Mouse (Mus musculus) small intestine, adult 10 weeks (tissue): ENCODE measurements around the gene Cdc25a. TPM values are rescaled to one million over a fixed set of nuclear protein-coding genes. Genes with fewer than 3 reads are reported as not detected.

Source experiments
- polyA plus RNA-seq: library from polyadenylated mRNA; stranded (reverse); fragments of 350-450 nt; fragmentation: Illumina TruSeq; extraction: RNeasy Lipid Tissue Mini Kit (QIAGEN cat#74804); gene quantifications from one replicate; pipeline ENCODE4 v1.2.3, GENCODE M21; 2014; ENCODE audit warnings: low replicate concordance

The Cdc25a gene
- 54.8 TPM for polyA plus RNA-seq

GRCm38 (mm10) chr9:109874797-109875691 lies at the start of gene Cdc25a:
Cdc25a (plus strand) TSS chr9:109875579.

GRCm38 (mm10) chr9:109832391-109833087 lies 42.8 kb upstream of the Cdc25a start, which contains the start of gene Nme6:
Nme6 (plus strand) TSS chr9:109832749.

GRCm38 (mm10) chr9:109849312-109849758 lies 26.0 kb upstream of the Cdc25a start, which contains the start of gene Camp:
Camp (minus strand) TSS chr9:109849617.

GRCm38 (mm10) chr9:109931257-109932171 lies 56.1 kb downstream of the Cdc25a start, which contains the start of gene Map4:
Map4 (plus strand) TSS chr9:109931460.

Other genes with a start within 250 kb of the Cdc25a start
- gene Fbxw24, start 249.5 kb upstream of the Cdc25a start, polyA plus RNA-seq: not detected
- gene Fbxw25, start 210.9 kb upstream of the Cdc25a start, polyA plus RNA-seq: not detected
- gene Fbxw18, start 172.9 kb upstream of the Cdc25a start, polyA plus RNA-seq: not detected
- not detected for gene Fbxw26, start 129.5 kb upstream of the Cdc25a start, polyA plus RNA-seq
- not detected for gene Fbxw27, start 84.9 kb upstream of the Cdc25a start, polyA plus RNA-seq
- gene Spink8, start 63.3 kb upstream of the Cdc25a start, polyA plus RNA-seq: not detected
- 1.6 TPM for gene Nme6, start 42.8 kb upstream of the Cdc25a start, polyA plus RNA-seq
- not detected for gene Camp, start 26.0 kb upstream of the Cdc25a start, polyA plus RNA-seq
- gene Map4, start 55.9 kb downstream of the Cdc25a start, polyA plus RNA-seq: 18.3 TPM
- 24.8 TPM for gene Smarcc1, start 242.1 kb downstream of the Cdc25a start, polyA plus RNA-seq
- 16.3 TPM for gene Dhx30, start 242.3 kb downstream of the Cdc25a start, polyA plus RNA-seq